Mouse (Mus musculus) testis, adult 2 months (tissue): Measurements from ENCODE around the gene Apom.

Experiments
- CTCF ChIP-seq: fragments of 200-500 bp; IDR thresholded peaks from 2 replicates; pipeline ENCODE4 v1.5.1; 2012; ENCODE audit warnings: low read depth, mild to moderate bottlenecking, inconsistent platforms, low read length, moderate library complexity; ENCODE audit not compliant: control insufficient read depth, insufficient read depth, insufficient replicate concordance
- POLR2A ChIP-seq: fragments of 200-500 bp; IDR thresholded peaks from 2 replicates; pipeline ENCODE4 v1.6.1; 2012; ENCODE audit warnings: low read depth, mild to moderate bottlenecking, inconsistent platforms, low read length, moderate library complexity; ENCODE audit not compliant: control insufficient read depth

- TF ChIP-seq POLR2A (no peak), CTCF (no peak)
Observed at GRCm38 (mm10) chr17:35080710-35081109, 51.1 kb downstream of the Apom start.
